Mouse (Mus musculus) fat pad, adult 2 months (tissue): Measurements from ENCODE around the gene Dapl1.

Experiments used
- DNase-seq: peaks from one replicate; pipeline ENCODE4 v3.0.0-alpha.2; 2011; ENCODE audit warnings: low read depth, low spot score; ENCODE audit errors: extremely low read depth

Gene Dapl1

DNA sequence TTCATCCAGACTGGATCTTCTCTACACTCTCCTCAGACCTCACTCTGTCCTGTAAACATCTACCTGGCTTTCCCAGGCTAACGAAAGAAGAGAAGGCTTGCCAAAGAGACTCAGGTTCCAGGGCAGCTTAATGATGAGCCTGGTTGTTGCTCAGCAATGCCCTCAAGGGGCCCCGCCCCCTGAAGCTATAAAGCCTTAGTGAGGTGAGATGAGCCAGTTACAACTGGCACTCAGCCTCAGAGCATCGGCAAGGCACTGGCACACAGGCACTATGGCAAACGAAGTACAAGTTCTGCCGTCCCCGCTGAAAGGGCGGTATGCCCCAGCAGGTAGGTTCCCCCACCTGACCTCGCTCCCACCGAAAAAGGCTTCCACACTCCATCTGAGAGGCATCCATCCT is at the start of gene Dapl1:
TSS of gene Dapl1 (plus strand) at position 216 of the 400 bp plus-strand sequence.
- DNase-seq = peak; percentile 76

DNA sequence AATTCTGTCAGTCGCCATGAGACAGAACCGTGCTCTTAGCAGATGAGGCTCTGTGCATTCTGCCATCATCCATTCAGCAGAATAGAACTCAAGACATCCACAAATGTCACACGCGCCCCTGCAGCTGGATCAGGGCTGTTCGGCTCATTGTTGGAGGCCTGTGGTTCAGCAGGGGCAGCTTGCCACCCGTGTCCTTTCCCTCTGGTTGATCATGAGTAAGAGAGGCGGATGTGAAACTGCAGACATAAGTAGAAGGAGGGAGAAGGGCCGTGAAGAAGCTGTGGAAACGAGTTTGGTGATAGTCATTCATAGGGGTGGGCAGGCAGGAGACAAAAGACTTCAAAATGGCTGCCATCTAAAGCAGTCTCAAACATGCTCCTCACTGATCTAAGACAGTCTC is 49.6 kb upstream of the Dapl1 start:
- no peak for DNase-seq

GRCm38 (mm10) chr2:59437684-59438393 is 46.6 kb upstream of the Dapl1 start:
- DNase-seq = no peak

DNA sequence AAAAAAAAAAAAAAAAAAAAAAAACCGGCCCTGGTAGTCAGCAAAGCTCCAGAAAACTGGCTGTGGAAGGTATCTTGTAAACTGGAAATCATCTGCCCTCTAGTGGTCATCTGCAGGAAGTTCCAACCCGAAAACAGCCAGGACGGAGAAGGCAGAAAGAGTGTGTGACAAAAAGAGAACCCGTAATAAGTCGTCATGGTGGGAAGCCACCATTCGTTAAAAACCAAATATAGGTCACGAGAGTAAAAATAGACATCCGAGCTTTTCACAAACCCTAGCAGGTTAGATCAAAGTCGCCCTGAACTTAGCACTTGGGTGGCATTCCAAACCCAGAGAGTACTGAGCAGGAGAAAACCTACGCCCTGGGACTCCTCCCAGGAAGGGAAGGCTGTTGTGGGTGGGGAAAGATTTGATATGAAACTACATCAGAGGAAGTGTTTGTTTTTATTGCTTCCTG is 45.9 kb upstream of the Dapl1 start:
- no peak for DNase-seq

GRCm38 (mm10) chr2:59439824-59440223 is 44.6 kb upstream of the Dapl1 start:
- no peak for DNase-seq

DNA sequence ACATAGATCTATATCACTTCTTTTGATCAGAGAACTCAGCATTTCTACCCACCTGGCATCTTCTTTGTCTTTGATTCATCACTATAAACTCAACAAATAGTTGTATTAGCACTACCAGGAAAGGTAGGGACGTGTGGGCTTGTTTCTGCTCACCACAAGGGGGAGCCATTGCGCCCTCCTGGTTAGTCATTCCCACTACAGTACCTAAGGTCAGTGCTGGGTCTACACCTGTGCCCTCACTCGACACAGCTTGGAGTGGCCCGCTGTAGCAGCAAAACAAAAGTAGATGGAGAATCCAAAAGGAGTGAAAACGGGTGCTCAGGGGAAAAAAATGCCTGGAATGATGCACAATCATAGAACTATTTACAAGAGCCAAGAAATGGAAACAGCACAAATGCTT is 44.0 kb upstream of the Dapl1 start:
- no peak for DNase-seq

GRCm38 (mm10) chr2:59441681-59442080 is 42.8 kb upstream of the Dapl1 start:
- no peak for DNase-seq

- peak; percentile 74 for DNase-seq
Measured at GRCm38 (mm10) chr2:59446671-59447070, 37.8 kb upstream of the Dapl1 start.

- DNase-seq = peak; percentile 94
Measured at GRCm38 (mm10) chr2:59447712-59448111, 36.7 kb upstream of the Dapl1 start.

DNA sequence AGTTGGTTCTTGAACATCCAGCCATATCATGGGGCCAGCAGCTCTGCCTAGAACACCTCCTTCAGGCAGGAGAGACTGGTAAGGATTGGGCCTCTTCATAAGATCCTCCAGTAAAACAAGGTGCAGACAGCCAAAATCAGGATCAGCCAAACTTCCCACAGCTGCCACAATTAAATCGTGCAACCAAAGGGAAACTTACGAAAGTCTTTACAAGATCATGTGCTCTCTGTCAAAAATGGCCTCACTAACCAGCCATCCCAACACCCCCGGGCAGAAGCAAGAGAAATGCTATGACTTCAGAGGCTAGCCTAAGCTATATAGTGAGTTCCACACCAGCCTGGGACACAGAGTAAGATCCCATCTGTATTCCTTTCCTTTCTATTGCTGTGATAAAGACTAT is 35.9 kb upstream of the Dapl1 start:
- DNase-seq = peak; percentile 70

- DNase-seq = no peak
Measured at GRCm38 (mm10) chr2:59448921-59449320, 35.5 kb upstream of the Dapl1 start.

GRCm38 (mm10) chr2:59451675-59452074 is 32.8 kb upstream of the Dapl1 start:
- DNase-seq = peak; percentile 37

DNA sequence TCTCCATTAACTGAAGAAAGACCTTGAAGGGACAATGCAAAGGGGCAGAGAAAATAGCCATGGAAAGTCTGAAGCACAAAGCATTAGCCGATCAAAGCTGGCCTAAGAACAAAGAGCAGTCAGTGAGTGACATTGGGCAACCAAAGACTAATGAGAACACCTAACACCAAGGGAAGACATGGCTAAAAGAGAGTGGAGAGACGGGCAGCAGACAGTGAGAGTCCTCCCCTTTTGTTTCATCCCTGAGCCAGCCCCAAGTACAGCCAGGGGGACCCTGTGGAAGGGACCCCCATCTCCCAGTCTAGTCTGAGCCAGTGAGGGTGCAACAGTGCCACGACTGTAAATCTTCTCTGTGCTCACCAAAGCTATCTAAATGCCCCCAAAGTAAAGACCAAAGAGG is 32.4 kb upstream of the Dapl1 start:
- DNase-seq = no peak

GRCm38 (mm10) chr2:59462086-59462485 is 22.4 kb upstream of the Dapl1 start:
- DNase-seq = no peak

GRCm38 (mm10) chr2:59463428-59464182 is 20.8 kb upstream of the Dapl1 start:
- no peak for DNase-seq

DNA sequence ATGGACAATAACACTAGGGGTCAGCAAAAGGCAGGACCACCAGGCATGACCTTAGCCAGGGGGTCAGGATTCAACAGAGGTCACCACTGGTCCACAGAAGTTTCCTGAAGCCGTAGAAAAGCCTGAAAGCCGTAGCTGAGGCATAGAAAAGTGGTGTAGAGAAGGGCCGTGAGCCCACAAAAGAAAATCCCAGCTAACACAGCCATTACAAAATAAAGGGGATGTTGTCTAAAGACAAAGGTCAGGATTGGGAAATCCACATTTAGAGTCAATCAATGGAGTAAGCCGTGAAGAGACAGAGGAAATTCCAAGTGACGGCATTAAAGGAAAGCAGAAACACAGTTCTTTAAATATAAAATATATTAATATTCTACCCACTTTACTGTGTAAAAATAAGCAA is 18.8 kb upstream of the Dapl1 start:
- no peak for DNase-seq

GRCm38 (mm10) chr2:59466358-59466757 is 18.1 kb upstream of the Dapl1 start:
- no peak for DNase-seq

GRCm38 (mm10) chr2:59467085-59467484 is 17.4 kb upstream of the Dapl1 start:
- DNase-seq = no peak

DNA sequence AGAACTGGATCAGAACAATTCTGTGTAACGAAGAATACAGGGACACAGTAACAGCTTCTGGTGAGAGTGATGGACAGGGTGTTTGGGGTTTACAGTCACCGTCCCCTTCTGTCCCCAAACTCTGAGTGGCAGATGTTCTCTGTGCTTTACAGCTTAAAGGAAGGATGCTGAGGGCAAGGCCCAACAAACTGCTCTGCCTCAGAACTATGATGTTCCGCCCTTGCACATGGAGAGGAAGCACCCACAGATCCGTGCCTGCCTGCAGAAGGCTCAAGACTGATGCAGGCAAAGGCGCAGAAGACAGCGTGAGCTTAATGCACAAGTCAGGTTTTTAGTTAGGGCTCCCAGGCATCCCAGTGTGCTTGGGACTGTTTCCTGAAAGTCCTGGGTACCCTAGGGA is 16.5 kb upstream of the Dapl1 start:
- no peak for DNase-seq

DNA sequence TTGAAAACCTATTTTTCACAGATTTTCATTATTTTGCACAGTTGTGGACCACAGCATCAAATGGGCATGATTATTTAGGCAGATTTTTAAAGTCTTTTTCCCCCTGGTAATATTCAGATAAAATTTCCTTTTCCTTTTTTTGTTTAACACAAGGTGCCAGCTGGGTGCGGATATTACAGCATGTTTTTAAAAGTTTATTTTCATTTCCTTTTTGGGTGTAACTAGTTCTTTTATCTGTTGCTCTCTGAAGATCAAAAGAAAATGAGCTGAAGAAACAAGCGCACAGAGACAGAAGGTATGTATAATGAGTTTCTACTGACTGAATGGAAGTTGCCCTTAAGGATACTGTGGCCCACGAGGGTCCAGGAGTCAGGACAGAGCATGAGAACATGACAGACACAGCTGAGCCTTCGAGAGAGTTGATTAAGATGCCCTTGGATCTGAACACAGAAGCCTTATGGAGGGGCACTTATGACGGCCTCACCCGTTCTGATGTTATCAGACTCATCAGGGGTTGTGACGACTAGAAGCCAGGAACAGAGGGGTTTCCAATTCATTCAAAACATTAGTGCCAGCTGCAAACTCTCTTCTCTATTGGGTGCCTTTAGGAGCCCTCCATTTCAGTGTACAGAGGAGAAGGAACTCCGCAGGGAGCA is 14.7 kb upstream of the Dapl1 start:
- no peak for DNase-seq

GRCm38 (mm10) chr2:59470326-59471031 is 14.0 kb upstream of the Dapl1 start:
- DNase-seq = no peak
